Mouse (Mus musculus) Muller cell, postnatal 12 days (primary cell): ENCODE results near the gene Cck.

Experiments used
- DNase-seq: peaks from one replicate; pipeline ENCODE4 v3.0.0-alpha.2; 2015; ENCODE audit errors: inconsistent ontology term

Gene Cck

GRCm38 (mm10) chr9:121495529-121495928, at the start of gene Cck:
TSS of gene Cck (minus strand) at chr9:121495694.
- no peak for DNase-seq

- no peak for DNase-seq
Measured at GRCm38 (mm10) chr9:121541530-121541929, 46.0 kb upstream of the Cck start.

- peak; percentile 11 for DNase-seq
Measured at GRCm38 (mm10) chr9:121532626-121533025, 37.1 kb upstream of the Cck start.

GRCm38 (mm10) chr9:121528605-121529357, 33.3 kb upstream of the Cck start:
- no peak for DNase-seq

- DNase-seq, result no peak
Measured at GRCm38 (mm10) chr9:121526171-121526570, 30.7 kb upstream of the Cck start.

GRCm38 (mm10) chr9:121520047-121520446, 24.6 kb upstream of the Cck start:
- no peak for DNase-seq

- no peak for DNase-seq
Measured at GRCm38 (mm10) chr9:121514462-121514861, 19.0 kb upstream of the Cck start.

GRCm38 (mm10) chr9:121511911-121512310, 16.4 kb upstream of the Cck start:
- DNase-seq, result no peak

GRCm38 (mm10) chr9:121506478-121507180, 11.1 kb upstream of the Cck start:
- no peak for DNase-seq

- no peak for DNase-seq
Measured at GRCm38 (mm10) chr9:121505346-121505745, 9.9 kb upstream of the Cck start.

GRCm38 (mm10) chr9:121496102-121496501, 608 bp upstream of the Cck start:
- no peak for DNase-seq

- DNase-seq, result peak; percentile 17
Measured at GRCm38 (mm10) chr9:121494006-121494767, 1.3 kb downstream of the Cck start.

GRCm38 (mm10) chr9:121491592-121492240, 3.8 kb downstream of the Cck start:
- DNase-seq, result peak; percentile 55

- DNase-seq, result no peak
Measured at GRCm38 (mm10) chr9:121487216-121487615, 8.3 kb downstream of the Cck start.

GRCm38 (mm10) chr9:121479453-121479852, 16.0 kb downstream of the Cck start:
- peak; percentile 73 for DNase-seq

GRCm38 (mm10) chr9:121477305-121477911, 18.1 kb downstream of the Cck start:
- DNase-seq, result peak; percentile 66

GRCm38 (mm10) chr9:121475488-121476452, 19.7 kb downstream of the Cck start:
- no peak for DNase-seq

- DNase-seq, result no peak
Measured at GRCm38 (mm10) chr9:121474771-121475170, 20.7 kb downstream of the Cck start.

GRCm38 (mm10) chr9:121469711-121470110, 25.8 kb downstream of the Cck start:
- DNase-seq, result no peak

GRCm38 (mm10) chr9:121467460-121467859, 28.0 kb downstream of the Cck start:
- DNase-seq, result no peak
